Comparison of ENCODE assay signal across 7 mouse cellular contexts in the genomic region with DNA sequence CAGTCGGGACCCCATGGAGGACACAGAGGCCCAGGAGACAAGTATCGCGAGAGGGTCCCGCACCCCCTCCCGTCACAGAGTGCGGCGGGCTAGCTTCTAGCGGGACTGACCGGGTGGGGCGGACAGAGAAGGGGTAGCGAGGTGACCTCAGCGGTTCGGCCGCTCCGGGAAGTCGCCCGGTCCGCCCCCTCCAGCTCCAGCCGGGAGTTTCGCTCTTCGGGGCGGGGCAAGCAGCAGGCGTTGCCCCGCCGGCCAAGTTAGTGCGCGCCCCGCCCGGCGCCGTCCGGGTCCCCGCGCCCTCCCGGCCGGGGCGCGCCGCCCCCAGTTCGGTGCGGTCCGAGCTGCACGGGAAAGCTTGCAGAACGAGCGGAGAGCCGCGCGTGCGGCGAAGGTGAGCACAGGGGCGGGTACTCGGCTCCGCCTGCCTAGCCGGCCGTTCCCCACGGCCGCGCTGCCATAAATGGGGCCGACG. TPM values are rescaled to one million over a fixed set of nuclear protein-coding genes. Genes with fewer than 3 reads are reported as not detected.
DNase-seq lines count a peak whose midpoint lies in the region; ATAC-seq and TF ChIP-seq lines count a peak whose summit lies in the region.

TSS of gene Zbtb42 (plus strand) at position 274 of the 472 bp plus-strand sequence.

- H3K4me3 ChIP-seq in heart, embryonic 10.5 days = peak within 1 kb of the TSS; percentile 78
- peak within 1 kb of the TSS; percentile 50 for H3K4me3 ChIP-seq in lung, postnatal 0 days (ENCODE audit: low read depth, low read length)

- peak within 1 kb of the TSS; percentile 46 for H3K9ac ChIP-seq in lung, postnatal 0 days (replicated peaks; ENCODE audit: low read depth)

- peak within 1 kb of the TSS; percentile 72 for H3K4me2 ChIP-seq in lung, postnatal 0 days (replicated peaks; ENCODE audit: low read depth, low read length)

- peaks cover 44% of the 10 kb centered on the region for H3K4me1 ChIP-seq in heart, embryonic 10.5 days
- H3K4me1 ChIP-seq in lung, postnatal 0 days (ENCODE audit: insufficient read depth, low read depth, low read length) = peaks cover 7% of the 10 kb centered on the region

- TF ChIP-seq CTCF in lung, postnatal 0 days (IDR thresholded peaks at IDR 0.05) = no peak

- DNase-seq in R1 (ENCODE audit: low read depth, low spot score) = peak; percentile 44
- DNase-seq in embryo, embryonic 11 days = peak; percentile 87
- peak; percentile 91 for DNase-seq in heart, embryonic 10.5 days (ENCODE audit: low spot score)
- peak; percentile 51 for DNase-seq in kidney, adult 9 months
- peak; percentile 94 for DNase-seq in lung, postnatal 0 days (ENCODE audit: low spot score)
- peak; percentile 86 for DNase-seq in retina, embryonic 14.5 days (ENCODE audit: low spot score)
- DNase-seq in right cerebral cortex, adult 18-20 months = no peak

- H3K36me3 ChIP-seq in heart, embryonic 10.5 days = peaks cover 20% of the 10 kb centered on the region
- no peaks in the 10 kb centered on the region for H3K36me3 ChIP-seq in lung, postnatal 0 days (ENCODE audit: insufficient read depth, low read length)

- H3K27me3 ChIP-seq in heart, embryonic 10.5 days (ENCODE audit: insufficient read depth, poor library complexity, severe bottlenecking) = peaks cover 65% of the 10 kb centered on the region
- no peaks in the 10 kb centered on the region for H3K27me3 ChIP-seq in lung, postnatal 0 days (replicated peaks; ENCODE audit: insufficient read depth, low read length)

- ATAC-seq in lung, postnatal 0 days = peak; percentile 74

- H3K9me3 ChIP-seq in heart, embryonic 10.5 days = no peaks in the 10 kb centered on the region
- H3K9me3 ChIP-seq in lung, postnatal 0 days (ENCODE audit: low read length) = no peaks in the 10 kb centered on the region

- WGBS in heart, embryonic 10.5 days = under 1% methylated on average over 60 of the region's 60 CpGs
- WGBS in lung, postnatal 0 days = under 1% methylated on average over 42 of the region's 60 CpGs

- H3K27ac ChIP-seq in heart, embryonic 10.5 days = peak within 1 kb of the TSS; percentile 89
- H3K27ac ChIP-seq in lung, postnatal 0 days (ENCODE audit: low read length) = peak within 1 kb of the TSS; percentile 80

- no peak for TF ChIP-seq EP300 in lung, postnatal 0 days (IDR thresholded peaks at IDR 0.05)

RNA-seq across cellular contexts. Expression of gene Zbtb42, which starts in this region (rescaled TPM):
- 3.9 and 4.3 TPM in 2 replicates for polyA plus RNA-seq in heart, embryonic 10.5 days (2016; fragmentation: Nextera tagmentation; extraction: Ambion mirVana)
- 14.0 and 14.6 TPM in 2 replicates for polyA plus RNA-seq in lung, postnatal 0 days (2015; fragmentation: Nextera tagmentation; extraction: Ambion mirVana)
